Mouse (Mus musculus): ENCODE results near the gene Chek2. TPM values are rescaled to one million over a fixed set of nuclear protein-coding genes. Genes with fewer than 3 reads are reported as not detected.
A peak's percentile ranks its signal among the peaks of the same experiment; 100 is the strongest.
"Not testable (repeated sequence)": the region's sequence is repeated elsewhere in the genome, so short reads cannot be mapped to it uniquely, and the experiment has no call there.

The Chek2 gene
- polyA plus RNA-seq, 1 experiment from 2014 or later: 19.0 TPM

DNA sequence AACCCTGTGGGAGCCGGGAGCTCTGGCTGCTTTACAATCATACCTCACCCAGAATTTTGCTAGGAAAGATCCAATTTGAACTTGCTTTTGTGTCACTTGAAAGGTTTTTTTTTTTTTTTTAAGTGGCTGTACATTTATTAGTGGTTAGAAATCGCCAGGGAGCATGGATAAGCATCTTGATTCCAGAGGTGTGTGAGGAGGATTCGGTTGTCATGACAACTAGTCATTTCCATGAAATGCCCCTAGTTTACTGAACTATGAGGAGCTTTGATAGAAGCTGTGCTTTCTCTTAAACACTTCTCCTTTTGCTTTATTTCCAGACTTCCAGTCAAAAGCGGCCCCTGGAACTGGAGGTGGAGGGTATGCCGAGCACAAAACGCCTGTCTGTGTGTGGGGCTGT, 33.4 kb downstream of the Chek2 start:
- ATAC-seq (ENCODE audit: insufficient number of reproducible peaks, insufficient read depth, low FRiP score, low read depth): no peak
- WGBS: 96% methylated on average over 6 of the region's 6 CpGs
- peaks cover 13% of the 10 kb centered on the region; the same call in 1 of the 2 replicates for H3K36me3 ChIP-seq (ENCODE audit: control insufficient read depth, insufficient read depth, low read length)

DNA sequence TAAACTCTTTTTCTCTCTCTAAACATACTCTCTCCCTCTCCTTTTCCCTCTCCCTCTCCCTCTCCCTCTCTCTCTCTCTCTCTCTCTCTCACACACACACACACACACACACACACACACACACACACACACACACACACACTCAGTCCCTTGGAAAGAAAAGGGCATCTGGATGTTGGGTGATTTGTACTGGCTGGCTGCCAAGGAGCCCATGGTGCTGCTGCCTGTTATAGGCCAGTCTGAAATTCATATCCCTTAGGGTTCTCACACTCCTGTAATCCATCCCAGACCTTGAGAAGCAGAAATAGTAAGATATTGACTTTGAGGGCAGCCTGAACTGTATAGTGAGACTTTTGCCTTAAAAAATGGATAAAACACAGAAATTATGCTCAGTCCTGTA, 34.9 kb downstream of the Chek2 start:
- ATAC-seq (ENCODE audit: insufficient number of reproducible peaks, insufficient read depth, low FRiP score, low read depth): no peak
- H3K27ac ChIP-seq (replicated peaks in 1 of 2; ENCODE audit: control insufficient read depth in 1 of 2, insufficient read depth in 1 of 2, low read depth in 2 of 2, low read length in 2 of 2): no peak overlapping the region
- H3K27me3 ChIP-seq (ENCODE audit: control insufficient read depth, insufficient read depth, low read length): no peaks in the 10 kb centered on the region

More for the DNA sequence above, 33.4 kb downstream of the Chek2 start:
- Histone ChIP-seq H3K9me3 (ENCODE audit: control insufficient read depth, low read length) (no peaks in the 10 kb centered on the region), H3K27ac (replicated peaks in 1 of 2; ENCODE audit: control insufficient read depth in 1 of 2, insufficient read depth in 1 of 2, low read depth in 2 of 2, low read length in 2 of 2) (no peak overlapping the region), H3K27me3 (ENCODE audit: control insufficient read depth, insufficient read depth, low read length) (no peaks in the 10 kb centered on the region), H3K4me3 (ENCODE audit: control insufficient read depth in 1 of 2, insufficient read depth in 1 of 2, low read depth in 1 of 2, low read length in 2 of 2) (no peak overlapping the region), H3K9ac (ENCODE audit: low read length) (no peak overlapping the region), H3K4me1 (ENCODE audit: control insufficient read depth in 2 of 2, insufficient read depth in 2 of 2, low read length in 2 of 2) (peaks cover 3 to 8% of the 10 kb centered on the region in 2 experiments; a peak in 3 of 4 replicates), H3K4me2 (ENCODE audit: low read length) (no peak overlapping the region)

DNA sequence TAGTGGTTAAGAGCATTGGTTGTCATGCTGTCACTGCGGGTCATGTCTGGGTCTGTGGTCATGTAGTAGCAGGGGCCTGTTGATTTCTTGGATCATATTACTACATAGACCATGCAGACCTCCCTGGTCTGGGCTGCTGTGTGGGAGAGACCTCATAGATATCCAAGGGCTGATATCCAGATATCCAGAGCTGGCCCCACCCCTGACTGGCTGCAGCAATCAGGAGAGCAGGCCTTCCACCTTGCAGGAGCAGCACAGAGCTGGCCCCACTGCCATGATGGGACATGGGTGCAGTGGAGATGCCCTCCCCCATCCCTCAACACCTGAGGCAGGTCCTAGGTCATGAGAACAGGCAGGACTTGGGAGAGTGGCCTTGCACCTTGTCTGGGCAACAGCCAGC, 35.5 kb downstream of the Chek2 start:
- Histone ChIP-seq H3K9me3 (ENCODE audit: control insufficient read depth, low read length) (no peaks in the 10 kb centered on the region), H3K27ac (replicated peaks in 1 of 2; ENCODE audit: control insufficient read depth in 1 of 2, insufficient read depth in 1 of 2, low read depth in 2 of 2, low read length in 2 of 2) (no peak overlapping the region), H3K4me3 (ENCODE audit: control insufficient read depth in 1 of 2, insufficient read depth in 1 of 2, low read depth in 1 of 2, low read length in 2 of 2) (no peak overlapping the region), H3K9ac (ENCODE audit: low read length) (no peak overlapping the region), H3K4me1 (ENCODE audit: control insufficient read depth in 2 of 2, insufficient read depth in 2 of 2, low read length in 2 of 2) (peaks cover 3 to 8% of the 10 kb centered on the region in 2 experiments; a peak in 3 of 4 replicates), H3K4me2 (ENCODE audit: low read length) (no peak overlapping the region), H3K27me3 (ENCODE audit: control insufficient read depth, insufficient read depth, low read length) (no peaks in the 10 kb centered on the region), H3K36me3 (ENCODE audit: control insufficient read depth, insufficient read depth, low read length) (peaks cover 10% of the 10 kb centered on the region; the same call in 1 of the 2 replicates)
- ATAC-seq (ENCODE audit: insufficient number of reproducible peaks, insufficient read depth, low FRiP score, low read depth): peak; percentile 18; the same call in 1 of the 2 replicates
- 87% methylated on average over 1 of the region's 1 CpGs for WGBS

More for the DNA sequence above, 34.9 kb downstream of the Chek2 start:
- Histone ChIP-seq H3K36me3 (ENCODE audit: control insufficient read depth, insufficient read depth, low read length) (peaks cover 13% of the 10 kb centered on the region; the same call in 1 of the 2 replicates), H3K4me1 (ENCODE audit: control insufficient read depth in 2 of 2, insufficient read depth in 2 of 2, low read length in 2 of 2) (peaks cover 3 to 8% of the 10 kb centered on the region in 2 experiments; a peak in 3 of 4 replicates), H3K9me3 (ENCODE audit: control insufficient read depth, low read length) (no peaks in the 10 kb centered on the region), H3K4me2 (ENCODE audit: low read length) (no peak overlapping the region), H3K9ac (ENCODE audit: low read length) (no peak overlapping the region), H3K4me3 (ENCODE audit: control insufficient read depth in 1 of 2, insufficient read depth in 1 of 2, low read depth in 1 of 2, low read length in 2 of 2) (no peak overlapping the region)

DNA sequence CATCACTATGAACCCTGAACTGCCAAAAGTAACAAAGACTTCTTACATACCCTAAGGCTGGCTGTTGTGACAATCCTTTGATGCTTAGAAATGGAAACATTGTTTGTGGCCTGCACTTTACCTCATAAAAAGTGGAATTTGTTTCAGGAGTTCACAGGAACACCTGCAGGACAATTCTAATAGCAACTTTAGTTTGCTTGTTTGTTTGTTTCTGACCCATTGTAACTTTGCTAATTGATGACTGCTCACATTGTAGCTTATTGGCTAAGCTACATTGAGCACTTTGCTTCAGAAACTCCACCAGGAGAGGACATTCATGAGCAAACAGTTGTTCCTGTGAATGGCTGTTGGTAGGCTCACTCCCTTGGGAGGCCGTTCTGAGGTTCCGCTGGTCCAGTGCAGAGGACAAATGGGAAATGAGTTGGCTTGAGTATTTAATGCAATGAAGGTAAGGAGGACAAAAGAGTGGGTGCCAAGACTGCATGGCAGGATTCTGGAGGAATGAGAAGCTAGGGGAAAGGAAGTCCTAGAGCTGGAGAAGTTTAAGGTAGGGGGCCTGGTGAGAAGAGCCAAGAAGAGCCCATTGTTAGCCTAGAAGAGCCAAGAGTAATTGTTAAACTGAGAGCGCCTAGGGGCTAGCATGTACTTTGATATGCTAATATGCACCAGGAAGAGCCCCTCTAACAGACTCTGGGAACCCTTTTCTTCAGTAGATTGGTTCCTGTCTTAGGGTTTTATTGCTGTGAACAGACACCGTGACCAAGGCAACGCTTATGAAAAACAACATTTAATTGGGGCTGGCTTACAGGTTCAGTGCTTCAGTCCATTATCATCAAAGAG, 38.1 kb downstream of the Chek2 start:
- Histone ChIP-seq H3K9ac (ENCODE audit: low read length) (no peak overlapping the region), H3K4me2 (ENCODE audit: low read length) (no peak overlapping the region), H3K9me3 (ENCODE audit: control insufficient read depth, low read length) (no peaks in the 10 kb centered on the region), H3K27me3 (ENCODE audit: control insufficient read depth, insufficient read depth, low read length) (no peaks in the 10 kb centered on the region), H3K27ac (replicated peaks in 1 of 2; ENCODE audit: control insufficient read depth in 1 of 2, insufficient read depth in 1 of 2, low read depth in 2 of 2, low read length in 2 of 2) (no peak overlapping the region), H3K4me1 (ENCODE audit: control insufficient read depth in 2 of 2, insufficient read depth in 2 of 2, low read length in 2 of 2) (peaks cover 3 to 8% of the 10 kb centered on the region in 2 experiments; a peak in 3 of 4 replicates), H3K36me3 (ENCODE audit: control insufficient read depth, insufficient read depth, low read length) (0 out of 2 replicates have a peak, but pooled peaks cover 4% of the 10 kb centered on the region), H3K4me3 (ENCODE audit: control insufficient read depth in 1 of 2, insufficient read depth in 1 of 2, low read depth in 1 of 2, low read length in 2 of 2) (no peak overlapping the region)
- ATAC-seq (ENCODE audit: insufficient number of reproducible peaks, insufficient read depth, low FRiP score, low read depth): no peak
- 93% methylated on average over 5 of the region's 5 CpGs for WGBS

DNA sequence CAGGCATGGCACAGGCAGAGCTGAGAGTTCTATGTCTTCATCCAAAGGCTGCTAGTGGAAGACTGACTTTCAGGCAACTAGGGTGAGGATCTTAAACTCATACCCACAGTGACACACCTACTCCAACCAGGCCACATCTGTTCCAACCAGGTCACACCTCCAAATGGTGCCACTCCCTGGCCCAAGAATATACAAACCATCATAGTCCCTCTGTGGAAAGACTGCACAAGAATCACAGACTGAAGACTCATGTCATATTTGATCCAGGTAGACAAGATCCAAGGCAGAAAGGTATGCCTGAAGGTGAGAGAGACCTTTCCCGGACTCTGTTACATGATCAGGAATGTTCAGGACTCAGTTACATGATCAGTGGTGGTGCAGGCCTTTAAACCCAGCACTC, 38.7 kb downstream of the Chek2 start:
- not testable (repeated sequence) for H3K4me2 ChIP-seq (ENCODE audit: low read length); H3K27ac ChIP-seq (replicated peaks in 1 of 2; ENCODE audit: control insufficient read depth in 1 of 2, insufficient read depth in 1 of 2, low read depth in 2 of 2, low read length in 2 of 2); H3K4me3 ChIP-seq (ENCODE audit: control insufficient read depth in 1 of 2, insufficient read depth in 1 of 2, low read depth in 1 of 2, low read length in 2 of 2); H3K36me3 ChIP-seq (ENCODE audit: control insufficient read depth, insufficient read depth, low read length); H3K27me3 ChIP-seq (ENCODE audit: control insufficient read depth, insufficient read depth, low read length); ATAC-seq (ENCODE audit: insufficient number of reproducible peaks, insufficient read depth, low FRiP score, low read depth); H3K9me3 ChIP-seq (ENCODE audit: control insufficient read depth, low read length); H3K4me1 ChIP-seq (ENCODE audit: control insufficient read depth in 2 of 2, insufficient read depth in 2 of 2, low read length in 2 of 2); H3K9ac ChIP-seq (ENCODE audit: low read length)
- 100% methylated on average over 1 of the region's 1 CpGs for WGBS

DNA sequence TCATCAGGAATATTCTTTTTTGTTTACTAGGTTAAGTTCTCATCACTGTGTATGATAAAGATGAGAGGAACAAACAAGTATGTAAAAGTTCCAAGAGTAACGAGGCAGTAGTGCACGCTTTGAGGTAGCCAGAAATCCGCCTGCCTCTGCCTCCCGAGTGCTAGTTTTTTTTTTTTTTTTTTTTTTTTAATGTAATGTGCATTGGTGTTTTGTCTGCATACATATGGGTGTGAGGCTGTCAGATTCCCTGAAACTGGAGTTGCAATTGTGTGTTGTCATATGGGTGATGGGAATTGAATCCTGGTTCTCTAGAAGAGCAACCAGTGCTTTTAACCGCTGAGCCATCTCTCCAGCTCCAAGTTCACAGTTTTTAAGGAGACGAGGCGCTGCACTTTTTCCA, 39.3 kb downstream of the Chek2 start:
- ATAC-seq (ENCODE audit: insufficient number of reproducible peaks, insufficient read depth, low FRiP score, low read depth): no peak
- Histone ChIP-seq H3K4me1 (ENCODE audit: control insufficient read depth in 2 of 2, insufficient read depth in 2 of 2, low read length in 2 of 2) (peaks cover 3 to 8% of the 10 kb centered on the region in 2 experiments; a peak in 3 of 4 replicates), H3K27me3 (ENCODE audit: control insufficient read depth, insufficient read depth, low read length) (no peaks in the 10 kb centered on the region), H3K9me3 (ENCODE audit: control insufficient read depth, low read length) (no peaks in the 10 kb centered on the region), H3K27ac (replicated peaks in 1 of 2; ENCODE audit: control insufficient read depth in 1 of 2, insufficient read depth in 1 of 2, low read depth in 2 of 2, low read length in 2 of 2) (peak overlapping the region; percentile 35 to 38; a peak in 2 of 4 replicates), H3K9ac (ENCODE audit: low read length) (peak overlapping the region; percentile 90), H3K4me2 (ENCODE audit: low read length) (peak overlapping the region; percentile 82), H3K4me3 (ENCODE audit: control insufficient read depth in 1 of 2, insufficient read depth in 1 of 2, low read depth in 1 of 2, low read length in 2 of 2) (peak overlapping the region; percentile 76 to 77), H3K36me3 (ENCODE audit: control insufficient read depth, insufficient read depth, low read length) (no peaks in the 10 kb centered on the region)
- 64% methylated on average over 7 of the region's 7 CpGs for WGBS

DNA sequence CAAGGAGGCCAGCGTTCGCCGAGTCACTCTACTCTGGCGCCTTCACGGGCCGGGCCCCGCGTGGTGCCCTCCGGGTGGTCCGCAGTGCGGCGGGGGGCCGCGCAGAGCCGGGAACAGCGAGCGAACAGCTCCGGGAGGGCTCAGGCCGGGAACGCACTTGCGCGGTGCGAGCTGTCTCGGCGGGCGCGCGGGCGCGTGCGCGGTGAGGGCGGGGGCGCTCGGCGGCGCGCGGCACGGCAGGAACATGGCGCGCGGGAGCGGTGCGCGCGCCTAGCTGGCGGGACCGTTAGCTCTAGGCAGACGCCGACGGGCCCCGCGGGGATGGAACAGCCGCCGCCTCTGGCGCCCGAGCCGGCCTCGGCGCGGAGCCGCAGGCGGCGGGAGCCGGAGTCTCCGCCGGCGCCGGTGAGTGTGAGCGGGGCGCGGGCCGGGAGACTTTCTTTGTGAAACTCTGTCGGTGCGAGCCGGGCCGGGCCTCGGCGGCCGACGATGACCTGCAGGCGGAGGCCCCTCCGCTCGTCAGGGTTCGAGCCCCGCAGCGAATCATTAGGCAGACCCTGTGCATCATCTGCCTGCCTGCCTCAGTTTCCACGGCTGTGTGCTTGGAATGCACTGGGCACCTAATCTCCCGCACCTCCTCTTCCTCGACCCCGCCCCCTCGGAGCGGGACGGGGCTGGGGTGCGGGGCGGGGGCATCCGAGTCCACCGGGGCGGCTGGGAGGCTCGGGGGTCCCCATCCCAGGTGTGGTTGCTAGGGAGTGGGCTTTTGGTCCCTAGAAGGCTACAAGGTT, 40.0 kb downstream of the Chek2 start, which contains the start of gene Ttc28:
Gene Ttc28, plus strand, starts transcription at position 220 of the 791 bp plus-strand sequence.
- Histone ChIP-seq H3K27me3 (ENCODE audit: control insufficient read depth, insufficient read depth, low read length) (no peaks in the 10 kb centered on the region), H3K4me3 (ENCODE audit: control insufficient read depth in 1 of 2, insufficient read depth in 1 of 2, low read depth in 1 of 2, low read length in 2 of 2) (peak within 1 kb of the TSS; percentile 76 to 77), H3K9ac (ENCODE audit: low read length) (peak within 1 kb of the TSS; percentile 90), H3K4me2 (ENCODE audit: low read length) (peak within 1 kb of the TSS; percentile 82), H3K9me3 (ENCODE audit: control insufficient read depth, low read length) (no peaks in the 10 kb centered on the region), H3K27ac (replicated peaks in 1 of 2; ENCODE audit: control insufficient read depth in 1 of 2, insufficient read depth in 1 of 2, low read depth in 2 of 2, low read length in 2 of 2) (peak within 1 kb of the TSS; percentile 38 to 55), H3K36me3 (ENCODE audit: control insufficient read depth, insufficient read depth, low read length) (no peaks in the 10 kb centered on the region), H3K4me1 (ENCODE audit: control insufficient read depth in 2 of 2, insufficient read depth in 2 of 2, low read length in 2 of 2) (peaks cover 3 to 6% of the 10 kb centered on the region in 2 experiments; a peak in 2 of 4 replicates)
- ATAC-seq (ENCODE audit: insufficient number of reproducible peaks, insufficient read depth, low FRiP score, low read depth): peak; percentile 84
- under 1% methylated on average over 93 of the region's 101 CpGs for WGBS
